Mouse (Mus musculus) liver, adult 2 months (tissue): ENCODE measurements at regions not wholly inside any gene's neighbourhood (a gene's known extent, or its start where the extent isn't known, plus 50 kb on each side); places are given as distances from the start of the nearest gene placed in this dataset.

Experiments used
- CTCF ChIP-seq: fragments of 200-500 bp; IDR thresholded peaks from 2 replicates; pipeline ENCODE4 v1.5.1; 2011; ENCODE audit warnings: low read depth, low read length, control low read depth
- POLR2A ChIP-seq: fragments of 200-500 bp; IDR thresholded peaks from 2 replicates; pipeline ENCODE4 v1.6.1; 2011; ENCODE audit warnings: low read length, control low read depth; ENCODE audit not compliant: insufficient read depth; ENCODE audit errors: extremely low read depth

- TF ChIP-seq POLR2A (no peak), CTCF (no peak)
Observed at GRCm38 (mm10) chr10:120707771-120708750, 190.8 kb downstream of the Msrb3 start.
